Comparison of ENCODE assay signal across 8 mouse cellular contexts in the genomic region with DNA sequence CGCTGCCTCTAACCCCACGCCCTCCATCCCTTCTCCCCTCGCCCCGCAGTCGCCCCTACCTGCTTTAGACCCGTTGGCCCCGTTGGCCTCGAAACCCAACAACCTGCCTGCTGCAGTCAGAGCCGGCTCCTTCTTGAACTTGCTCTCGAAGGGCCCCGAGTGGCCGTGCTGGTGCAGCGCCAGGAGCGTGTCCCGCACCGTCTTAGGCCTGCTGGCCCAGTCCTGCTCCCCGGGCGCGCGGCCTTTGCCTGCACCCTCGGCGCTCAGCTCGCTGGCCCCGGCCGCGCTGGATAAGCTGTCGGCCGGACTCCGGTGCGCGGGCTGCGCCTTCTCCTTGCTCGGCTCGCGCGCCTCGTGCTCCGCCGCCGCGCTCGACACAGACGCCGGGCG. TPM values are rescaled to one million over a fixed set of nuclear protein-coding genes. Genes with fewer than 3 reads are reported as not detected.
DNase-seq lines count a peak whose midpoint lies in the region; ATAC-seq lines count a peak whose summit lies in the region.

No protein-coding gene starts in this region.

- peak overlapping the region; percentile 100 for H3K9ac ChIP-seq in lung, embryonic 16.5 days (ENCODE audit: low read length)
- H3K9ac ChIP-seq in liver, embryonic 15.5 days: peak overlapping the region; percentile 92

- peak overlapping the region; percentile 100 for H3K4me3 ChIP-seq in lung, embryonic 16.5 days (ENCODE audit: low read length)
- H3K4me3 ChIP-seq in embryonic facial prominence, embryonic 10.5 days: peak overlapping the region; percentile 99
- H3K4me3 ChIP-seq in liver, embryonic 15.5 days (replicated peaks): peak overlapping the region; percentile 84

- peaks cover 35% of the 10 kb centered on the region for H3K4me1 ChIP-seq in lung, embryonic 16.5 days (replicated peaks; ENCODE audit: control insufficient read depth, insufficient read depth, low read length)
- H3K4me1 ChIP-seq in embryonic facial prominence, embryonic 10.5 days: peaks cover 85% of the 10 kb centered on the region
- peaks cover 81% of the 10 kb centered on the region for H3K4me1 ChIP-seq in liver, embryonic 15.5 days (replicated peaks)

- no peaks in the 10 kb centered on the region for H3K9me3 ChIP-seq in lung, embryonic 16.5 days (ENCODE audit: control insufficient read depth, low read length)
- no peaks in the 10 kb centered on the region for H3K9me3 ChIP-seq in embryonic facial prominence, embryonic 10.5 days
- H3K9me3 ChIP-seq in liver, embryonic 15.5 days (replicated peaks): no peaks in the 10 kb centered on the region

- H3K27ac ChIP-seq in lung, embryonic 16.5 days (ENCODE audit: low read length): peak overlapping the region; percentile 100
- H3K27ac ChIP-seq in embryonic facial prominence, embryonic 10.5 days (replicated peaks): peak overlapping the region; percentile 97
- peak overlapping the region; percentile 94 for H3K27ac ChIP-seq in liver, embryonic 15.5 days (replicated peaks)

- 0% methylated on average over 39 of the region's 45 CpGs for WGBS in lung, embryonic 16.5 days
- WGBS in embryonic facial prominence, embryonic 10.5 days: under 1% methylated on average over 45 of the region's 45 CpGs
- under 1% methylated on average over 42 of the region's 45 CpGs for WGBS in liver, embryonic 15.5 days (ENCODE audit: insufficient replicate concordance)

- ATAC-seq in lung, embryonic 16.5 days (ENCODE audit: low read depth): no peak
- ATAC-seq in liver, embryonic 15.5 days (ENCODE audit: insufficient read depth): no peak

- DNase-seq in lung, adult 18-20 months: no peak
- DNase-seq in adrenal gland, postnatal 10 days: peak; percentile 71
- DNase-seq in embryonic facial prominence, embryonic 10.5 days (ENCODE audit: low spot score): peak; percentile 62
- DNase-seq in heart, postnatal 4 days: peak; percentile 59
- peak; percentile 55 for DNase-seq in splenic B cell, adult 2 months (ENCODE audit: low read depth, low spot score)
- DNase-seq in adipocyte (ENCODE audit: low spot score): no peak

- H3K27me3 ChIP-seq in lung, embryonic 16.5 days (ENCODE audit: control insufficient read depth, insufficient read depth, low read depth, low read length): no peaks in the 10 kb centered on the region
- H3K27me3 ChIP-seq in embryonic facial prominence, embryonic 10.5 days (replicated peaks; ENCODE audit: low read depth, poor library complexity, severe bottlenecking): peaks cover 4% of the 10 kb centered on the region
- no peaks in the 10 kb centered on the region for H3K27me3 ChIP-seq in liver, embryonic 15.5 days
- no peaks in the 10 kb centered on the region for H3K27me3 ChIP-seq in splenic B cell, adult 2 months (ENCODE audit: control insufficient read depth, insufficient read depth, low read length, poor library complexity, severe bottlenecking)

- H3K36me3 ChIP-seq in lung, embryonic 16.5 days (ENCODE audit: control insufficient read depth, insufficient read depth, low read length): peaks cover 9% of the 10 kb centered on the region; the same call in 1 of the 2 replicates
- peaks cover 31% of the 10 kb centered on the region for H3K36me3 ChIP-seq in embryonic facial prominence, embryonic 10.5 days (replicated peaks)
- peaks cover 7% of the 10 kb centered on the region for H3K36me3 ChIP-seq in liver, embryonic 15.5 days (replicated peaks)
- H3K36me3 ChIP-seq in splenic B cell, adult 2 months (ENCODE audit: control insufficient read depth, insufficient read depth, low read length, poor library complexity, severe bottlenecking): no peaks in the 10 kb centered on the region

- H3K4me2 ChIP-seq in lung, embryonic 16.5 days (ENCODE audit: low read depth, low read length): peak overlapping the region; percentile 94
- H3K4me2 ChIP-seq in liver, embryonic 15.5 days: peak overlapping the region; percentile 95

RNA-seq across cellular contexts. Expression of a gene that starts 1.4 kb away (rescaled TPM):
- polyA plus RNA-seq in lung, embryonic 16.5 days (2015; fragmentation: Nextera tagmentation; extraction: Ambion mirVana): 11.7 and 12.8 TPM in 2 replicates
- 100 to 1,000 TPM in 1 of 2 experiments, 10 to 100 TPM in 1; 91.0 to 110 TPM for total RNA-seq in adrenal gland, postnatal 10 days (2021)
- 4.5 and 5.4 TPM in 2 replicates for polyA plus RNA-seq in embryonic facial prominence, embryonic 10.5 days (2016; fragmentation: Nextera tagmentation; extraction: Ambion mirVana)
- 10 to 100 TPM; 98.2 to 100.0 TPM for total RNA-seq in heart, postnatal 4 days (2021)
- polyA plus RNA-seq in liver, embryonic 15.5 days (2015; fragmentation: Nextera tagmentation; extraction: Ambion mirVana): 3.8 and 4.0 TPM in 2 replicates

Comparison
In these comparisons a context has a peak if more than half of its experiments do, and no peak if none do; other contexts are left out.
1. DNase-seq: peak in adrenal gland, postnatal 10 days (single experiment), embryonic facial prominence, embryonic 10.5 days (single experiment), heart, postnatal 4 days (single experiment) and splenic B cell, adult 2 months (single experiment); none in lung, adult 18-20 months (0 of 2) and adipocyte (single experiment).
2. Peak in every context shown above with its lines, with median percentiles within 50 percentile points of each other: H3K27ac ChIP-seq and H3K4me3 ChIP-seq.